Mouse (Mus musculus) liver, embryonic 14.5 days (tissue): ENCODE results near the gene Tm9sf1.

Experiments
- CTCF ChIP-seq: IDR thresholded peaks from 2 replicates; pipeline ENCODE4 v1.5.1; 2016; ENCODE audit warnings: antibody characterized with exemption, low read depth, control low read depth
- EP300 ChIP-seq: IDR thresholded peaks from 2 replicates; pipeline ENCODE4 v1.6.1; 2016; ENCODE audit warnings: antibody characterized with exemption, low read depth

DNA sequence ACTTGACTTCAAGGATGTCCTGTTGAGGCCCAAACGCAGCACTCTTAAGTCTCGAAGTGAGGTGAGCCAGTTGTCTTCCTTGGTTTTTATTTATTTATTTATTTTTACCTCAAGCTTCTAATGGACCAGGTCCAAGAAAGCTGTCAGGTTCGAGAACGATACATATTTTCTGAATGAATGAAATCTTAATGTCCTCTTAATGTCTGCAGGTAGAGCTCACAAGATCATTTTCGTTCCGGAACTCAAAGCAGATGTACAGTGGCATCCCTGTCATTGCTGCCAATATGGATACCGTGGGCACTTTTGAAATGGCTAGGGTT, 29.1 kb upstream of the Tm9sf1 start:
- TF ChIP-seq CTCF = no peak
- TF ChIP-seq EP300 = no peak
